Mouse (Mus musculus) liver, adult 2 months (tissue): ENCODE measurements around the gene Smg6. TPM values are rescaled to one million over a fixed set of nuclear protein-coding genes. Genes with fewer than 3 reads are reported as not detected.
A peak's percentile ranks its signal among the peaks of the same experiment; 100 is the strongest.

Source experiments
- DNase-seq: peaks from one replicate; pipeline ENCODE4 v3.0.0-alpha.2; 2011; ENCODE audit warnings: low read depth, low spot score; ENCODE audit errors: extremely low read depth
- H3K27ac ChIP-seq: fragments of 200-500 bp; replicated peaks from 2 replicates; pipeline ENCODE4 v1.5.1; 2012; ENCODE audit warnings: low read depth, mild to moderate bottlenecking, control low read depth, inconsistent platforms, low read length; ENCODE audit not compliant: insufficient read depth
- H3K27me3 ChIP-seq: fragments of 200-500 bp; 2 replicates; pipeline ENCODE4 v1.6.1; 2012; ENCODE audit warnings: mild to moderate bottlenecking, moderate library complexity, low read length, inconsistent platforms; ENCODE audit not compliant: control insufficient read depth, insufficient read depth
- H3K36me3 ChIP-seq: fragments of 200-500 bp; 2 replicates; pipeline ENCODE4 v1.6.1; 2012; ENCODE audit warnings: low read length, inconsistent platforms; ENCODE audit not compliant: control insufficient read depth, insufficient read depth
- H3K4me1 ChIP-seq: fragments of 200-500 bp; 2 replicates; pipeline ENCODE4 v1.6.1; 2011; ENCODE audit warnings: low read length; ENCODE audit not compliant: control insufficient read depth, insufficient read depth
- H3K4me3 ChIP-seq: fragments of 200-500 bp; 2 replicates; pipeline ENCODE4 v1.5.1; 2011; ENCODE audit warnings: low read depth, mild to moderate bottlenecking, control low read depth, low read length, moderate library complexity; ENCODE audit not compliant: insufficient read depth
- H3K79me2 ChIP-seq: fragments of 200-500 bp; 2 replicates; pipeline ENCODE4 v1.6.1; 2012; ENCODE audit warnings: inconsistent platforms, mild to moderate bottlenecking, low read length, moderate library complexity; ENCODE audit not compliant: control insufficient read depth, insufficient read depth
- H3K9ac ChIP-seq: fragments of 200-500 bp; 2 replicates; pipeline ENCODE4 v1.6.1; 2012; ENCODE audit warnings: low read depth, mild to moderate bottlenecking, control low read depth, inconsistent platforms, low read length
- CTCF ChIP-seq: fragments of 200-500 bp; IDR thresholded peaks from 2 replicates; pipeline ENCODE4 v1.5.1; 2011; ENCODE audit warnings: low read depth, low read length, control low read depth
- POLR2A ChIP-seq: fragments of 200-500 bp; IDR thresholded peaks from 2 replicates; pipeline ENCODE4 v1.6.1; 2011; ENCODE audit warnings: low read length, control low read depth; ENCODE audit not compliant: insufficient read depth; ENCODE audit errors: extremely low read depth
- WGBS: fragments of 180-500 bp; shearing (Covaris S2); methylation state at CpG from one replicate; pipeline ENCODE4 v1.1.7; 2018; 5-methylcytosine and 5-hydroxymethylcytosine counted together
- polyA plus RNA-seq: library from polyadenylated mRNA; depleted of rRNA; stranded (reverse); fragments of >200 nt; gene quantifications from 2 replicates; pipeline ENCODE4 v1.2.3, GENCODE M21; 2012
- total RNA-seq: library from RNA; depleted of rRNA; stranded (reverse); fragments of >200 nt; gene quantifications from 2 replicates; pipeline ENCODE4 v1.2.3, GENCODE M21; 2014

Smg6 gene
- total and polyA plus RNA-seq, 2 experiments: 12.8 to 16.6 TPM

DNA sequence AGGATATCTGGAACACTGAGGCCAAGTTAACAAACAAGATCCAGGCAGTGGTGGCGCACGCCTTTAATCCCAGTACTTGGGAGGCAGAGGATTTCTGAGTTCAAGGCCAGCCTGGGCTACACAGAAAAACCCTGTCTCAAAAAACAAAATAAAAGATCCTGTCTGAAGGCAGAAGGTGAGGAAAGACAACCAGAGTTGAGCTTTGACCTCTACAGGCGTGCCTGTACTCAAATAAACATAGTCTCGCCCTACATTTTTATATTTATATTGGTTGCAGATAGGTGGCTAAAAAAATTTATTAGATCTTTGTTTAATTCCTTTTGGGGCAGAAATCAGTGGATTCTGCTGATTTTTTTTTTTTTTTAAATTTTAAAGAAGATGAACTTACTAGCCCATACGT is 23.2 kb upstream of the Smg6 start:
- Histone ChIP-seq H3K4me3 (no peak overlapping the region), H3K27me3 (no peaks in the 10 kb centered on the region), H3K79me2 (no peaks in the 10 kb centered on the region), H3K36me3 (peaks cover 67% of the 10 kb centered on the region), H3K9ac (no peak overlapping the region), H3K4me1 (peaks cover 4% of the 10 kb centered on the region), H3K27ac (peak overlapping the region; percentile 15; the same call in 1 of the 2 replicates)
- 34% methylated on average over 5 of the region's 5 CpGs for WGBS
- TF ChIP-seq POLR2A (no peak), CTCF (no peak)
- peak; percentile 59 for DNase-seq

DNA sequence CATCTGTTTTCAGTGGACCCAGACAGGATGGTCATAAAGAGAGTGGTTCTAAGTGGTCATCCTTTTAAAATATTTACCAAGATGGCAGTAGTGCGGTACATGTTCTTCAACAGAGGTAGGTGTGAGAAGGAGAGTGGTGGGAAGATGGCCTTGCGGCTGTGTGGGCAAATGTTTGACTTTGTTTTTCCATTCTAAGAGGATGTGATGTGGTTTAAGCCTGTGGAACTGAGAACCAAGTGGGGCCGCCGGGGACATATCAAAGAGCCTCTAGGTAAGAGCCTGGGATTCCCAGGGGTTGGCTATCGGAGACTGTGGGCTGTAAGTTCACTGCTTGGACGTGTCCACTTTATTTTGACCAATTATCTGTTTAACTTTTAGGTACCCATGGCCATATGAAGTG is 17.8 kb upstream of the Smg6 start:
- Histone ChIP-seq H3K79me2 (no peaks in the 10 kb centered on the region), H3K9ac (no peak overlapping the region), H3K27me3 (no peaks in the 10 kb centered on the region), H3K4me1 (no peaks in the 10 kb centered on the region), H3K27ac (no peak overlapping the region), H3K4me3 (no peak overlapping the region), H3K36me3 (peaks cover 75% of the 10 kb centered on the region)
- 90% methylated on average over 6 of the region's 6 CpGs for WGBS
- TF ChIP-seq POLR2A (no peak), CTCF (no peak)
- no peak for DNase-seq

DNA sequence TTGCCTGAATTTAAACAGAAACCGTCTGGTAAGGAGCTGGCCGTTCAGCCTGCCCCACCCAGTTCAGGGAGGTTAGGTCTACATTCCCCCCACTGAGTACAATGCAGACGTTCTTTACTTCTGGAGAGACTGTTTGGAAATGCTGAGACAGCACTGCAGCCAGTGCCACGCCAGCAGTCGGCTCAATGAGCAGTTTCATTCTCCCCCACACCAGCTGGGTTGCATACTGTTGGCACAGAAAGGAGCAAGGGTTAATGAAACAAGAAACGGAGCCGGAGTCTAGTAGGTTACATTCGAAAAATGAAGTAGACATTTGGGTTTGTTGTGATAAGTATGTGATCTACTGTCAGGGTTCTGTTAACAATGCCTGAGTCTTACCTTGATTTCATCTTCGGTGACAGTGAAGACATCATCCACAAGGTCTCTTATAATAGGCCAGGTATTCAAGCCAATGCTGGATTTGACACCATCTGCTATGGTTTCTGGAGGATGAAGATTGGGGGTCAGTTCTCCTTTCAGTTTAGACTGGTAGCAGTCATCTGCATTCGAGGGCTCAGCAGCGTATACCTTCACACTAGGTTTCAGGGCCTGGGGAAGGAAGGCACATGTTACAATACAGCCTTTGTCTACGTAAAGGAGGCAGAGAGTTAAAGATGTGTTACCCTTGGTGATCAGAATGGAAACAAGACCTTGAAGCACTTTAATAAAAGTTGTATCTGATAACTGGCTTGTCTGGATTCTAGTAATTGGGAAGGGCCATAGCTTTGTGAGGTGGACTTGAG is 16.8 kb upstream of the Smg6 start:
- WGBS: 73% methylated on average over 12 of the region's 12 CpGs
- Histone ChIP-seq H3K36me3 (peaks cover 66% of the 10 kb centered on the region), H3K4me1 (no peaks in the 10 kb centered on the region), H3K27ac (no peak overlapping the region), H3K79me2 (no peaks in the 10 kb centered on the region), H3K27me3 (no peaks in the 10 kb centered on the region), H3K4me3 (no peak overlapping the region), H3K9ac (no peak overlapping the region)
- no peak for DNase-seq
- TF ChIP-seq POLR2A: no peak
- TF ChIP-seq CTCF: no peak

DNA sequence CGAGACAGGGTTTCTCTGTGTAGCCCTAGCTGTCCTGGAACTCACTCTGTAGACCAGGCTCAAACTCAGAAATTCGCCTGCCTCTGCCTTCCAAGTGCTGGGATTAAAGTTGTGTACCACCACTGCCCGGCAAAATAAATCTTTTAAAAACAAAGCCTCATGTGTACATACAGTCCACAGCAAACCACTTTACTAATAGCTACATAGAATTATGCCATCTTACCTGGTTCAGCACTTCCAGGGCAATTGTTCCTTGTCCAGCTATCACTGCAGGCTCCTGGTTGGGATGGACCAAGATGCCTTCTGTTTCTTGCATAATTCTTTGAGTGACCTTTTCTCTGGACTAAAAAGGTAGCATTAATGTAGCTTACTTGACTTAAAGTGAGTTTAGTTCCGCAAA is 15.6 kb upstream of the Smg6 start:
- WGBS: 94% methylated on average over 4 of the region's 4 CpGs
- Histone ChIP-seq H3K4me3 (no peak overlapping the region), H3K36me3 (peaks cover 54% of the 10 kb centered on the region), H3K27ac (no peak overlapping the region), H3K79me2 (no peaks in the 10 kb centered on the region), H3K27me3 (no peaks in the 10 kb centered on the region), H3K4me1 (no peaks in the 10 kb centered on the region), H3K9ac (no peak overlapping the region)
- DNase-seq: no peak
- no peak for TF ChIP-seq POLR2A
- no peak for TF ChIP-seq CTCF

DNA sequence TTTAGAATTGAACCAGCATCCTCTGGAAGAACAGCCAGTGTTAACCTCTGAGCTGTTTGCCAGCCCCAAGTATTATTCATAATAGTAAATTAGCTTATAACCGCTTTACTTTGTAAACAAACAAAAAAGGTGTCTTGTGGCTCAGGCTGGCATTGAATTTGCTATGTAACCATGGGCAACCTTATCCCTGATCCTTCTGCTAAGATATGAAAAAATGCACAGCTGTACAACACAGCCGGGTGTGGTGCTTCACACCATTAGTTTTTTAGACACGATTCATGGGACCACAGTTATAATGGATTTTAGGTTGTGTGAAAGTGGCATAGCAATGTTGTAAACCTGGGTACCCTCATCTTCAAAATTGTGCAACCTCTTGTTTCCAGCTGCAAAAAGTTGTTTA is 13.1 kb upstream of the Smg6 start:
- Histone ChIP-seq H3K36me3 (peaks cover 34% of the 10 kb centered on the region), H3K9ac (no peak overlapping the region)

DNA sequence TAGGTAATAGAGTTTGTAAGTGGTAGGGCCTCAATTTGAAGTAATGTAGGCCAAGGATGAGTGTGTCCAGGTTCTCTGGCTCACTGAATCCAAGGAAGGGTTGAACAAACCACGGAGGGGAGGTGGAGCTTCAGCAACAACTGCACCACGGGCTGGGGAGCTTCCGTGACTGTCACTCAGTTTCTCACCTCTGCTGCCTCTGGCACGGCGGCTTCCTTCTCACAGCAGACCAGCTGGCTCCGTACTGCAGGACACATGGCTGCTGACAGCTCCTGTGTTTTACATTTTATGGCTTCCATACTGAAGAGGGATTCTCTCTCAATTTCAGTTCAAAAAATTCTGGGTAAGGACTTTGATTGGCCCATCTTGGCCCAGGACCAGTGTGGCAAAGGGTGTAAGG is 6.4 kb upstream of the Smg6 start:
- Histone ChIP-seq H3K27me3 (no peaks in the 10 kb centered on the region), H3K9ac (no peak overlapping the region), H3K36me3 (peaks cover 35% of the 10 kb centered on the region), H3K79me2 (peaks cover 3% of the 10 kb centered on the region; the same call in 1 of the 2 replicates), H3K27ac (no peak overlapping the region), H3K4me3 (no peak overlapping the region), H3K4me1 (peaks cover 5% of the 10 kb centered on the region; the same call in 1 of the 2 replicates)
- 78% methylated on average over 6 of the region's 6 CpGs for WGBS
- no peak for DNase-seq
- TF ChIP-seq CTCF (no peak), POLR2A (no peak)

More for the DNA sequence above, 13.1 kb upstream of the Smg6 start:
- TF ChIP-seq CTCF: no peak
- no peak for TF ChIP-seq POLR2A
- Histone ChIP-seq H3K27ac (no peak overlapping the region), H3K79me2 (no peaks in the 10 kb centered on the region; the same call in 1 of the 2 replicates), H3K27me3 (no peaks in the 10 kb centered on the region), H3K4me3 (no peak overlapping the region), H3K4me1 (no peaks in the 10 kb centered on the region)
- WGBS: 88% methylated on average over 3 of the region's 3 CpGs
- DNase-seq: no peak
